Mouse (Mus musculus) neutrophil, adult 59 days (primary cell): ENCODE results near the gene Me3. TPM values are rescaled to one million over a fixed set of nuclear protein-coding genes. Genes with fewer than 3 reads are reported as not detected.

Experiments used
- total RNA-seq, 2 experiments: library from RNA; stranded (reverse); gene quantifications; 1 replicate in 1 of 2; 2 replicates in 1 of 2; pipeline ENCODE4 v1.2.4; 2023

Gene Me3
- not detected for total RNA-seq

GRCm38 (mm10) chr7:89632342-89633251 lies at the start of gene Me3:
Me3 (plus strand) TSS chr7:89632392.

GRCm38 (mm10) chr7:89903442-89904343 lies 271.5 kb downstream of the Me3 start, which contains the start of gene Ccdc81:
Ccdc81 (minus strand) TSS chr7:89903629.

Other genes starting within 250 kb of the Me3 start
- 10 to 100 TPM; 18.0 to 24.5 TPM for gene Tmem135, start 228.2 kb upstream of the Me3 start, total RNA-seq
- gene Fzd4, start 228.0 kb upstream of the Me3 start, total RNA-seq, result 1 to 10 TPM; 1.2 to 1.9 TPM
- gene Prss23, start 105.2 kb upstream of the Me3 start, total RNA-seq, result not detected